Mouse (Mus musculus) adrenal gland, postnatal 14 days (tissue): ENCODE measurements around the gene Dhx8. TPM values are rescaled to one million over a fixed set of nuclear protein-coding genes. Genes with fewer than 3 reads are reported as not detected.

Experiments
- DNase-seq: peaks from one replicate; pipeline ENCODE4 v3.0.0; 2021; ENCODE audit warnings: mixed read lengths
- total RNA-seq: library from RNA; stranded (reverse); gene quantifications from 2 replicates; pipeline ENCODE4 v1.2.3, GENCODE M21; 2021

Dhx8 gene
- total RNA-seq, 1 experiment from 2014 or later = 24.6 TPM

DNA sequence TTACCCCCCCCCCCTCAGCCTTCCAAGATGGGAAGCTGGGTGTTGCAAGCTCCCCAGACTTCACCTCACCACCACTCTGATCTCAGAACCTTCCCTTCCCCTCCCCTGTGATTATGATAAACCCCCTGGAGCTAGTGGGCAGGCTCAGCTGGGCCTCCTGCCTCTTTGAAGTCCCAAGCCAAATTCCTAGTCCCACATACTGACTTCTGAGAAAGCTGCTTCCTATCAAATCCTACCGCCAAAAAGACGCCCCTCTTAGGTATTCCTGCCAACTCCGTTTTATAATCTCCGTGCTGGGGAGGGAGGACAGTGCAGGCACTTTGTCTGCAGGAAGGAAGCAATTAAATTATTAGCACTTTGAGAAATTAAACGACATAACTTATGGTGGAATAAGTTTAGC, 68.7 kb downstream of the Dhx8 start:
- no peak for DNase-seq

DNA sequence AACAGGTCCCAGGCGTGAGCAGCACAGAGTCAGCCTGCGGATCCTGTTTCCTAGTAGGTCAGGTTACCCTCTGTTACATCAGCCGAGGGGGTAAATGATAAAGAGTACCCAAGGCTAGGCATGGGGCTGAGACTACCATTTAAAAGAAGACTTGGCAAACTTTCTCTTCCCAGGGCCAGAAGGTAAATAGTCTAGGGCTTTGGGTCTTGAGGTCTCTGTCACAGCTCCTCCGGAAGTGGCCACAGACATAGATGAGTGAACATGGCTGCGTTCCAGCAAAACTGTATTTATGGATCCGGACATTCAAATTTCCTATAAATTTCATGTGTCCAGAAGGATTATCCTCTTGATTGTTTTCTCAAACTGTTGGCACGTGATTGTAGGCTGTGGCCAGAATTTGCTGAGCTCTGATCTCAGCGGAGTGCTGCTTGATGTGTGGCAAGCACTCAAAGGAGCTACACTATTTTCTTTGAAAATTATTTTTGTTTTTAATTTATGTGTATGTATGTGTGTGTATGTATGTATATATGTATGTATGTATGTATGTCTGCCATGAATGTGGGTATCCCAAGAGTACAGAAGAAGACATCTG, 72.5 kb downstream of the Dhx8 start:
- no peak for DNase-seq

- DNase-seq = no peak
Observed at GRCm38 (mm10) chr11:101806741-101807140, 74.0 kb downstream of the Dhx8 start.

GRCm38 (mm10) chr11:101807266-101807665, 74.5 kb downstream of the Dhx8 start:
- DNase-seq = no peak

- no peak for DNase-seq
Observed at GRCm38 (mm10) chr11:101809060-101809828, 76.5 kb downstream of the Dhx8 start.

GRCm38 (mm10) chr11:101813259-101813658, 80.5 kb downstream of the Dhx8 start:
- DNase-seq = peak; percentile 89

GRCm38 (mm10) chr11:101814375-101815102, 81.8 kb downstream of the Dhx8 start:
- DNase-seq = peak; percentile 91

- no peak for DNase-seq
Observed at GRCm38 (mm10) chr11:101815103-101816085, 82.7 kb downstream of the Dhx8 start.

Other genes with a start within 250 kb of the Dhx8 start
- gene Brca1, start 181.0 kb upstream of the Dhx8 start, total RNA-seq = 4.9 and 6.6 TPM in 2 replicates
- 128 and 130 TPM in 2 replicates for gene Nbr1, start 180.8 kb upstream of the Dhx8 start, total RNA-seq
- 9.6 and 11.0 TPM in 2 replicates for gene Tmem106a, start 150.7 kb upstream of the Dhx8 start, total RNA-seq
- not detected in 2 replicates for gene Gm11634, start 133.7 kb upstream of the Dhx8 start, total RNA-seq
- 22.9 and 26.6 TPM in 2 replicates for gene Rdm1, start 105.7 kb upstream of the Dhx8 start, total RNA-seq
- 12.6 and 15.6 TPM in 2 replicates for gene Arl4d, start 67.4 kb upstream of the Dhx8 start, total RNA-seq
- gene Etv4, start 52.5 kb downstream of the Dhx8 start, total RNA-seq = 3.0 and 3.6 TPM in 2 replicates
- 8.4 and 9.2 TPM in 2 replicates for gene Meox1, start 161.5 kb downstream of the Dhx8 start, total RNA-seq
- gene Sost, start 234.1 kb downstream of the Dhx8 start, total RNA-seq = 1.6 TPM in 1 of 2 replicates, not detected in the other